Mouse (Mus musculus): Measurements from ENCODE around the gene Gemin7.

DNA sequence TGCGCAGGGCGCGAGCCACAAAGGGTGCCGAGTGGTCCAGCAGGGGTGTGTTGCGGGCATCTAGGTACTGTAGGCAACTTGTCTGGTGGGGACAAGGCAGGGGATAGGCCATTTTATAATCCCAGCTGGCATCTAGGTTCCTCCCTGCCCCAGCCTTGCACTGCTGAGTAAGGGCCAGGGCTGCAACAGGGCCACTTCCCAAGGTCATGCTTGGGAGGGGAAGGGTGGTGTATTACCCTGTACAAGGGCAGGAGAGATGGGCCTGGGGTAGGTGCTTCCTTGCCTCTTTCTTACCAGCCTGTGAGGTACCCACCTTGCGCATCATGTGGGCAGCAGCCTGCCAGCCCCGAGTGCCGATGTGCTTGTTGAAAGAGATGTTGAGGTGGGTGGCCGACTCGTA lies 42.7 kb downstream of the Gemin7 start:
- TF ChIP-seq GATA1 (IDR thresholded peaks at IDR 0.05; ENCODE audit: borderline replicate concordance, low read length) (no peak), CTCF (IDR thresholded peaks at IDR 0.05; ENCODE audit: low read depth, low read length) (no peak), GATA2 (IDR thresholded peaks at IDR 0.05; ENCODE audit: borderline replicate concordance, low read depth, low read length) (no peak)
